Mouse (Mus musculus): Measurements from ENCODE around the gene Map4k5. TPM values are rescaled to one million over a fixed set of nuclear protein-coding genes. Genes with fewer than 3 reads are reported as not detected.
A peak's percentile ranks its signal among the peaks of the same experiment; 100 is the strongest.

Map4k5 gene
- polyA plus RNA-seq, 1 experiment from 2014 or later: 46.8 TPM

DNA sequence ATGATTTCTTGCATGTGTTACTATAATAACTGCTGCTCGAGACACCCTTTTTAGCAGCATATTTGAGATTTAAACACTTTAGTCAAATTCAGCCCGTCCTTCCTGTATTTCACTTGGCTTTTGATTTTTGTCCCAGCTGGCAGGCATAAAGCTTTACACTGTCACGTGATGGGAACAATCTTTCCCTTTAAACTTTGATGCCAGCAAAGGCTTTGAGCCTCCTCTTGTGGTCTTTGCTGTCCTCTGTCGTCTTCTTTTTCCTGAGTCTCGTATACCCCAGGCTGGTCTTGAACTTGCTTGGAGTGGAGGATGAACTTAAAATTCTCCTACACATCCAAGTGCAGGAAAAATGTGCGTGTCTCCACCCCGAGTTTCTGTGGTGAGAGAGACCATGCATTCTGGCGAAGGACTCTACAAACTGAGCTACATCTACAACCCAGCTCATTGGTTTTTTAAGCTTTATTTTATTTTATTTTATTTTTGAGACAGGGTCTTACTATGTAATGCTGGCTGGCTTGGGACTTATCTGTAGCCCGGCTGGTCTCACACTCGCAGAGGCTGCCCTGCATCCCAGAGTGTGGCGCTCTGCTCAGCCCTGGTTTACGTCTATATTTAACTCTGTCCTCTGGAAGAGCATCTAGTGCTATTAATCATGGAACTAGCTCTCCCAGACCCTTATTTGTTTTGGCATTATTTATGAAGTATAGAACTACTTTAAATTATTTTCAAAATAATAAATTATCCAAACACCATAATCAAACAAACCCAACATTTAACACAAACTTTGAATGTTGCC, 44.7 kb downstream of the Map4k5 start:
- H3K36me3 ChIP-seq (replicated peaks; ENCODE audit: control insufficient read depth, insufficient read depth, low read depth, low read length): no peaks in the 10 kb centered on the region
- H3K27me3 ChIP-seq (ENCODE audit: control insufficient read depth, insufficient read depth, low read length): no peaks in the 10 kb centered on the region
- DNase-seq (ENCODE audit: low spot score) (no peak), ATAC-seq (replicated peaks; ENCODE audit: insufficient number of reproducible peaks, low FRiP score, low TSS enrichment, low read depth) (no peak)
- 91% methylated on average over 12 of the region's 12 CpGs for WGBS
- no peak overlapping the region for H3K27ac ChIP-seq (replicated peaks; ENCODE audit: low read depth, low read length)
- no peak overlapping the region for H3K4me3 ChIP-seq (ENCODE audit: low read depth, low read length)
- H3K4me2 ChIP-seq (ENCODE audit: low read depth, low read length): no peak overlapping the region
- no peaks in the 10 kb centered on the region for H3K9me3 ChIP-seq (replicated peaks; ENCODE audit: control insufficient read depth, low read length)
- H3K9ac ChIP-seq (replicated peaks; ENCODE audit: low read length): no peak overlapping the region
- H3K4me1 ChIP-seq (ENCODE audit: control insufficient read depth, insufficient read depth, low read length): no peaks in the 10 kb centered on the region

DNA sequence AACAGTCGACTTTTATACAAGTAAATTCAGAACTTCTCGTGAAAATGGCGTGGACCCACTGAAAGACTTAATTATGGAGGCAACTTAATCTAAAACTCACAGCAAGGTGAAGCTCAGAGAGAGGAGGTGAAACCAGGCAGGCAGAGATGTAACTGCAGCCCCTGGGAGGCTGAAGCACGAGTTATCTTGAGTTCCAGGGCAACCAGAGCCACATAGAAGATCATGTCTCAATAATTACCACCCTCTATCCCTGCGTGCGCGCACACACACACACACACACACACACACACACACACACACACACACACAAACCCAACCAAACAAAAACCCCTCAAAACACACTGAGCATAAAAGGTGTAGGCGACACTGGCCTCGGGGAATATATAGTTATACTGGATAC, 46.5 kb downstream of the Map4k5 start:
- Histone ChIP-seq H3K4me1 (ENCODE audit: control insufficient read depth, insufficient read depth, low read length) (no peaks in the 10 kb centered on the region), H3K9ac (replicated peaks; ENCODE audit: low read length) (no peak overlapping the region), H3K36me3 (replicated peaks; ENCODE audit: control insufficient read depth, insufficient read depth, low read depth, low read length) (no peaks in the 10 kb centered on the region), H3K4me3 (ENCODE audit: low read depth, low read length) (no peak overlapping the region), H3K9me3 (replicated peaks; ENCODE audit: control insufficient read depth, low read length) (no peaks in the 10 kb centered on the region), H3K4me2 (ENCODE audit: low read depth, low read length) (no peak overlapping the region), H3K27me3 (ENCODE audit: control insufficient read depth, insufficient read depth, low read length) (no peaks in the 10 kb centered on the region), H3K27ac (replicated peaks; ENCODE audit: low read depth, low read length) (no peak overlapping the region)
- WGBS: 95% methylated on average over 9 of the region's 9 CpGs
- DNase-seq (ENCODE audit: low spot score) (no peak), ATAC-seq (replicated peaks; ENCODE audit: insufficient number of reproducible peaks, low FRiP score, low TSS enrichment, low read depth) (no peak)

DNA sequence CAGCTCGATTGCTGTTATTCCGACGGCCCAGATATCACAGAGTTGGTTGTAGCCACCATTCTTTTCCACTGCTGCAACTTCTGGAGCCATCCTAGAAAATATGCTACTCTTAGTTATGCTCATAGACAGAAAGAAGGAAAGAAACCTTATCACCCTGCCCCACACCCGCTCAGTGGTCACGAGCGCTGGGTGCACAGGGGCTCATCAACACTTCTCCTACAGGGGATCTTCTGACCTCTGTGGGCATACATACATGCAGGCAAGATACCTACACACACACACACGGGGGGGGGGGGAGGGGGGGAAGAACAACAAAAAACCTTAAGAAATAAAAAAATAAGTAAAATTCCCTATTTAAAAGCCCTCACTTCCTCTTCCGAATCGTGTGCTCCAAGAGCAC, 47.3 kb downstream of the Map4k5 start:
- no peaks in the 10 kb centered on the region for H3K36me3 ChIP-seq (replicated peaks; ENCODE audit: control insufficient read depth, insufficient read depth, low read depth, low read length)
- no peak overlapping the region for H3K27ac ChIP-seq (replicated peaks; ENCODE audit: low read depth, low read length)
- WGBS: 87% methylated on average over 9 of the region's 9 CpGs

DNA sequence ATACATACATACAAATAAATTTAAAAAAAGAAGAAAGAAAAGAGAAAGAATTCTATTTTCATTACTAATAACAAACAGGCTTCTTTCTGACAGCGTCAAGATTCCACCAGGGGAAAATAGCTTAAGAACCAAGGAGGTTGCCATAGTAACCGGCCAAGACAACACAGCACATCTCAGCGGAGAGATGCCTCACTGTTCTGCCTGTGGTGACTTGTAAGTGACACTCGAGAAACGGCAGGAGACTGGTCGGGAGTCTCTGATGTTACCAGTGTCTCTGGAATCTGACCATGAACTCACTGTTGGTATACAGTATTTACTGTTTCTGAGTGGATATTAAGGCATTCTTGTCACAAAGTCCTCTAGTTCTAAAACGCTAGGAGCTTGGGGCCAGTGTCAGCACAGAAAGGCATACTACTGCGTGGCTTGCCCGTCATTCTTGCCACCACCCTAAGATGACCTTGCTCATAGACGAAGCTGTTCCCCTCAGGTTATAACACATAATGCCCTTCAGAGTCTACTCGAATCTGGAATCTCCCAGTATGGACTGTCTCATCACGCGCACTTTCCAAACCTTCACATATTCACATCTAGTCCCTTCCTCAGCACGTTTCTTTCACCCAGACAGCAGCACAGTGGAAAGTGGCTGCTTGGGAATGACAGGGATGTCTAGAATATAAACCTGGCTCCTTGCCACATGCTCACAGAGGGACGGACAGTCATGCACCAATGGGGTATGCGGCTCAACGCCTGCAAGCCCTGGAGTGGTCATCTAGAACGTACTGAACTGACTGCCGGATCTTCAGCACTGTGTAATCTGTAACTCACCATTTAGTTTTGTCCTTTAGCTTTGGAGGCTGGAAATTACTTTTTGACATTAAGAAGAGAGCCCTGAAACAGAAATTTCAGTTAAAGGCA, 49.2 kb downstream of the Map4k5 start:
- no peaks in the 10 kb centered on the region for H3K4me1 ChIP-seq (ENCODE audit: control insufficient read depth, insufficient read depth, low read length)
- H3K9ac ChIP-seq (replicated peaks; ENCODE audit: low read length): no peak overlapping the region
- 70% methylated on average over 19 of the region's 19 CpGs for WGBS
- H3K4me3 ChIP-seq (ENCODE audit: low read depth, low read length): no peak overlapping the region
- ATAC-seq (replicated peaks; ENCODE audit: insufficient number of reproducible peaks, low FRiP score, low TSS enrichment, low read depth): no peak
- H3K4me2 ChIP-seq (ENCODE audit: low read depth, low read length): no peak overlapping the region
- DNase-seq (ENCODE audit: low spot score): peak; percentile 72
- no peaks in the 10 kb centered on the region for H3K36me3 ChIP-seq (replicated peaks; ENCODE audit: control insufficient read depth, insufficient read depth, low read depth, low read length)
- no peaks in the 10 kb centered on the region for H3K27me3 ChIP-seq (ENCODE audit: control insufficient read depth, insufficient read depth, low read length)
- H3K27ac ChIP-seq (replicated peaks; ENCODE audit: low read depth, low read length): no peak overlapping the region
- no peaks in the 10 kb centered on the region for H3K9me3 ChIP-seq (replicated peaks; ENCODE audit: control insufficient read depth, low read length)

More for the DNA sequence above, 47.3 kb downstream of the Map4k5 start:
- no peak overlapping the region for H3K4me3 ChIP-seq (ENCODE audit: low read depth, low read length)
- DNase-seq (ENCODE audit: low spot score) (no peak), ATAC-seq (replicated peaks; ENCODE audit: insufficient number of reproducible peaks, low FRiP score, low TSS enrichment, low read depth) (no peak)
- H3K4me1 ChIP-seq (ENCODE audit: control insufficient read depth, insufficient read depth, low read length): no peaks in the 10 kb centered on the region
- H3K9ac ChIP-seq (replicated peaks; ENCODE audit: low read length): no peak overlapping the region
- no peaks in the 10 kb centered on the region for H3K9me3 ChIP-seq (replicated peaks; ENCODE audit: control insufficient read depth, low read length)
- H3K4me2 ChIP-seq (ENCODE audit: low read depth, low read length): no peak overlapping the region
- H3K27me3 ChIP-seq (ENCODE audit: control insufficient read depth, insufficient read depth, low read length): no peaks in the 10 kb centered on the region

DNA sequence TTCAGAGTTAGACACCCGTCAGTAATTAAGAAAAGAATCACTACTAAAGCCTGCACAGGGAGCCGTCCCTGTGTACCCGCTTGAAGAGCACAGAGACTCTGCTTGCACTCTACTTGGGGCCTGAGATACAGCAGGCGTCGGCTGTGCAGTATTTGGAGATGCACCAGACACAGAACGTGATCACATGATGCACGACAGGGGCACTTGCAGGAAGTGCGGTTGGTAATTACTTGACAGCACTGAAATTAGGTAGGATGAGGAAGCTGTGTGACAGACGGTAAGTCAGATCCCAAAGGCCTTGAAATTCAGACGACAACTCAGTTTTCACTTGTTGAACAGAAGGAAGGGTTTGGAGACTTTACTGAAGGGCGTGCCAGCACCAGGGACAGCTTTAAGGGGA, 54.6 kb downstream of the Map4k5 start:
- H3K4me2 ChIP-seq (ENCODE audit: low read depth, low read length): no peak overlapping the region
- WGBS: 75% methylated on average over 11 of the region's 11 CpGs
- no peak overlapping the region for H3K9ac ChIP-seq (replicated peaks; ENCODE audit: low read length)
- no peaks in the 10 kb centered on the region for H3K27me3 ChIP-seq (ENCODE audit: control insufficient read depth, insufficient read depth, low read length)
- H3K4me1 ChIP-seq (ENCODE audit: control insufficient read depth, insufficient read depth, low read length): no peaks in the 10 kb centered on the region
- H3K4me3 ChIP-seq (ENCODE audit: low read depth, low read length): no peak overlapping the region
- DNase-seq (ENCODE audit: low spot score) (no peak), ATAC-seq (replicated peaks; ENCODE audit: insufficient number of reproducible peaks, low FRiP score, low TSS enrichment, low read depth) (no peak)
- H3K36me3 ChIP-seq (replicated peaks; ENCODE audit: control insufficient read depth, insufficient read depth, low read depth, low read length): peaks cover 3% of the 10 kb centered on the region
- no peak overlapping the region for H3K27ac ChIP-seq (replicated peaks; ENCODE audit: low read depth, low read length)
- no peaks in the 10 kb centered on the region for H3K9me3 ChIP-seq (replicated peaks; ENCODE audit: control insufficient read depth, low read length)

DNA sequence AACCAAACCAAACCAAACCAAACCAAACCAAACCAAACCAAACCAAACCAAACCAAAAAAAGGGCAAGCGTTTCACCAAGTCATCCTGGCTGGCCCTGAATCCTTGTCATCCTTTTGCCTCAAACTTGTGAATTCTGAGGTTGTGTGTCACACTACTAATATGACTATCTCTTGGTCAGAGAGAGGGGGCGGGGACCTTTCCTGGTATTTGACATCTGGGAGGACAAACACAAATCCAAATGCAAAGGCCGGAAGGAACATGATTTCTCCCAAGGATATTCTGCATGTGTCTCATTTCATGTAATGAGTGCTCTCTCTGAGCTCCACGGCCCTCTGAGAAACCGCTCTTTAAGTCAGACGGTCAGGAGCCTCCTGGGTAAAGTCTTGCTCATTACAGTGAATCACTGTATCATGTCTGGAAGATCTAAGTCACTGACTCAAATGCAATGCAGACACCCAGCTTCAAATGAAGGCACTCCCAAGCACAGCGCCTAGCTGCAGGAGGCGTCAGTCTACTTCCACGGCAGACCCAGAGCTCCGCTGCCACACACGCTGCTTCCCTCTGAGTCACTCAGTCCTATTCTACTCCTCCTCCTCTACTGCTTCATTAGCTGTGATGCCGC, 58.9 kb downstream of the Map4k5 start:
- DNase-seq (ENCODE audit: low spot score): no peak
- ATAC-seq (replicated peaks; ENCODE audit: insufficient number of reproducible peaks, low FRiP score, low TSS enrichment, low read depth): no peak
- no peaks in the 10 kb centered on the region for H3K9me3 ChIP-seq (replicated peaks; ENCODE audit: control insufficient read depth, low read length)
- no peak overlapping the region for H3K27ac ChIP-seq (replicated peaks; ENCODE audit: low read depth, low read length)
- H3K4me2 ChIP-seq (ENCODE audit: low read depth, low read length): no peak overlapping the region
- WGBS: 93% methylated on average over 12 of the region's 12 CpGs
- H3K27me3 ChIP-seq (ENCODE audit: control insufficient read depth, insufficient read depth, low read length): no peaks in the 10 kb centered on the region
- H3K4me1 ChIP-seq (ENCODE audit: control insufficient read depth, insufficient read depth, low read length): no peaks in the 10 kb centered on the region
- H3K4me3 ChIP-seq (ENCODE audit: low read depth, low read length): no peak overlapping the region
- no peak overlapping the region for H3K9ac ChIP-seq (replicated peaks; ENCODE audit: low read length)
- peaks cover 3% of the 10 kb centered on the region for H3K36me3 ChIP-seq (replicated peaks; ENCODE audit: control insufficient read depth, insufficient read depth, low read depth, low read length)

DNA sequence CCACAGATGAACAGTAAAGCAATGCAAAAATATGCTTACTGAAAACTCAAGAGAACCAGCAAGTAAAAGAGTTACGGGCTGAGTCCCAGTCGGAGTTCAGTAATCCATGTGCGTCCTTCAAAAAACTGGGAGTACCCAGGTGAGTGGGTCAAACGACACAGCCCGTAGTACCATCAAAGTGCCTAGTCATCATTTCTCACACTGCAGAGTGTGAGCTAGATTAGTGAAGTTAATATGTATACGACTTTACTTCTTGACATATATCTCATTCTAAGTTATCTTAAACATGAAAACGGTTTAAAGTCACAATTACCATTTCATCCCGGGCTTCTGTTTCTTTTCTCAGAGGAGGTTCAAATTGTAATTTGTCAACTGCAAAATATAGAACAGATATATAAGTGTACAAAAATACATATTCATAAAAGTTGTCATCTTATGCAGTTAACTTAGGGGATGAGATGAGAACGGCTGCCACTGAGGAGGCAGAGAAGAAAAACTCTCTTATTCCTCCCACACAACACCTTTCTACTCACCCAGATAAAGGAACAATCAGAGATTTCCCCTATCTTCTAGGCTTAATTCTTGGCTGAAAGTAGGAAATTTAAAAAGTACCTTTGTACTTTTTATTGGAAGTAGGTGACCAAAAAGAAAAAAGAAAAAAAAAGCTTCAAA, 61.6 kb downstream of the Map4k5 start:
- Histone ChIP-seq H3K4me3 (ENCODE audit: low read depth, low read length) (no peak overlapping the region), H3K27me3 (ENCODE audit: control insufficient read depth, insufficient read depth, low read length) (no peaks in the 10 kb centered on the region), H3K9me3 (replicated peaks; ENCODE audit: control insufficient read depth, low read length) (no peaks in the 10 kb centered on the region), H3K27ac (replicated peaks; ENCODE audit: low read depth, low read length) (no peak overlapping the region), H3K4me1 (ENCODE audit: control insufficient read depth, insufficient read depth, low read length) (no peaks in the 10 kb centered on the region), H3K9ac (replicated peaks; ENCODE audit: low read length) (no peak overlapping the region), H3K4me2 (ENCODE audit: low read depth, low read length) (no peak overlapping the region), H3K36me3 (replicated peaks; ENCODE audit: control insufficient read depth, insufficient read depth, low read depth, low read length) (peaks cover 3% of the 10 kb centered on the region)
- 92% methylated on average over 9 of the region's 9 CpGs for WGBS
- DNase-seq (ENCODE audit: low spot score): no peak
- no peak for ATAC-seq (replicated peaks; ENCODE audit: insufficient number of reproducible peaks, low FRiP score, low TSS enrichment, low read depth)
